ENCODE assay signal across 8 mouse cellular contexts in genomic region chr1:133797979-133798820, GRCm38 (mm10). TPM values are rescaled to one million over a fixed set of nuclear protein-coding genes. Genes with fewer than 3 reads are reported as not detected.
A peak's percentile ranks its signal among the peaks of the same experiment; 100 is the strongest.
DNase-seq lines count a peak whose midpoint lies in the region; ATAC-seq lines count a peak whose summit lies in the region.

No protein-coding gene starts in this region.

- H3K4me3 ChIP-seq in heart, embryonic 11.5 days (ENCODE audit: low read depth, low read length), result peak overlapping the region; percentile 75
- peak overlapping the region; percentile 64; the same call in 1 of the 2 replicates for H3K4me3 ChIP-seq in kidney, embryonic 16.5 days (ENCODE audit: low read length)
- peak overlapping the region; percentile 73 for H3K4me3 ChIP-seq in midbrain, embryonic 10.5 days

- peak; percentile 49 for DNase-seq in spleen, adult 12 weeks (ENCODE audit: low spot score)
- no peak for DNase-seq in spleen, adult 18-20 months
- DNase-seq in midbrain, embryonic 10.5 days (ENCODE audit: low spot score), result peak; percentile 28
- DNase-seq in left cerebral cortex, adult 8-10 months (ENCODE audit: low spot score in 2 of 2), result no peak
- no peak for DNase-seq in left cerebral cortex, adult 11 months (ENCODE audit: low spot score)
- no peak for DNase-seq in right cerebral cortex, postnatal 14 days

- peak overlapping the region; percentile 84 for H3K4me2 ChIP-seq in heart, embryonic 11.5 days
- peak overlapping the region; percentile 94 for H3K4me2 ChIP-seq in kidney, embryonic 16.5 days (replicated peaks; ENCODE audit: low read depth, low read length)

- peak overlapping the region; percentile 58 for H3K27ac ChIP-seq in heart, embryonic 11.5 days (ENCODE audit: low read depth, low read length)
- no peak overlapping the region for H3K27ac ChIP-seq in kidney, embryonic 16.5 days (ENCODE audit: low read length)
- H3K27ac ChIP-seq in midbrain, embryonic 10.5 days (replicated peaks), result peak overlapping the region; percentile 7

- H3K27me3 ChIP-seq in heart, embryonic 11.5 days (ENCODE audit: control insufficient read depth, insufficient read depth, low read length), result no peaks in the 10 kb centered on the region
- no peaks in the 10 kb centered on the region for H3K27me3 ChIP-seq in kidney, embryonic 16.5 days (ENCODE audit: insufficient read depth, low read length)
- H3K27me3 ChIP-seq in midbrain, embryonic 10.5 days (ENCODE audit: low read depth, poor library complexity, severe bottlenecking), result peaks cover 44% of the 10 kb centered on the region

- no peaks in the 10 kb centered on the region for H3K36me3 ChIP-seq in heart, embryonic 11.5 days (ENCODE audit: control insufficient read depth, insufficient read depth, low read length)
- H3K36me3 ChIP-seq in kidney, embryonic 16.5 days (ENCODE audit: insufficient read depth, low read length), result no peaks in the 10 kb centered on the region
- H3K36me3 ChIP-seq in midbrain, embryonic 10.5 days, result no peaks in the 10 kb centered on the region

- H3K4me1 ChIP-seq in heart, embryonic 11.5 days (ENCODE audit: control insufficient read depth, insufficient read depth, low read length), result peaks cover 45% of the 10 kb centered on the region
- peaks cover 37% of the 10 kb centered on the region for H3K4me1 ChIP-seq in kidney, embryonic 16.5 days (ENCODE audit: insufficient read depth, low read length)
- peaks cover 48% of the 10 kb centered on the region for H3K4me1 ChIP-seq in midbrain, embryonic 10.5 days

- peak overlapping the region; percentile 80 for H3K9ac ChIP-seq in heart, embryonic 11.5 days (ENCODE audit: low read depth, low read length)
- H3K9ac ChIP-seq in kidney, embryonic 16.5 days (replicated peaks; ENCODE audit: low read length), result peak overlapping the region; percentile 17; the same call in 1 of the 2 replicates

- 17% methylated on average over 9 of the region's 9 CpGs for WGBS in heart, embryonic 11.5 days (ENCODE audit: insufficient replicate concordance)
- WGBS in kidney, embryonic 16.5 days, result 42% methylated on average over 9 of the region's 9 CpGs
- 28% methylated on average over 9 of the region's 9 CpGs for WGBS in midbrain, embryonic 10.5 days

- no peaks in the 10 kb centered on the region for H3K9me3 ChIP-seq in heart, embryonic 11.5 days (replicated peaks; ENCODE audit: control insufficient read depth, low read length)
- H3K9me3 ChIP-seq in kidney, embryonic 16.5 days (ENCODE audit: low read length), result no peaks in the 10 kb centered on the region
- H3K9me3 ChIP-seq in midbrain, embryonic 10.5 days (replicated peaks), result no peaks in the 10 kb centered on the region

- ATAC-seq in heart, embryonic 11.5 days (replicated peaks; ENCODE audit: insufficient number of reproducible peaks, low FRiP score, low TSS enrichment), result peak; percentile 57; the same call in 1 of the 2 replicates
- no peak for ATAC-seq in kidney, embryonic 16.5 days (ENCODE audit: low FRiP score, low TSS enrichment)

RNA-seq across cellular contexts. Expression of gene Atp2b4, which starts 2.6 kb away (rescaled TPM):
- 26.1 and 35.6 TPM in 2 replicates for polyA plus RNA-seq in heart, embryonic 11.5 days (2014; fragmentation: Nextera tagmentation; extraction: Ambion mirVana)
- 7.6 and 8.2 TPM in 2 replicates for polyA plus RNA-seq in kidney, embryonic 16.5 days (2015; fragmentation: Nextera tagmentation; extraction: Ambion mirVana)
- 3.0 and 5.7 TPM in 2 replicates for polyA plus RNA-seq in midbrain, embryonic 10.5 days (2016; fragmentation: Nextera tagmentation; extraction: Ambion mirVana)
- 100 to 1,000 TPM; 184 to 229 (median 204) TPM for total RNA-seq in left cerebral cortex, adult 8-10 months (2022)

Comparison
In these comparisons a context has a peak if more than half of its experiments do, and no peak if none do; other contexts are left out.
1. DNase-seq: peak in spleen, adult 12 weeks (single experiment) and midbrain, embryonic 10.5 days (single experiment); none in spleen, adult 18-20 months (0 of 2), left cerebral cortex, adult 8-10 months (0 of 2), left cerebral cortex, adult 11 months (single experiment) and right cerebral cortex, postnatal 14 days (single experiment).
2. Peak in every context shown above with its lines, with median percentiles within 50 percentile points of each other: H3K4me3 ChIP-seq.